Mouse (Mus musculus) regulatory T cell (primary cell): ENCODE data around the gene Atxn1.

Experiments used
- in situ Hi-C: fragments of 300-600 bp; cut with MboI, MseI; formaldehyde crosslinking; loops from one replicate; pipeline ENCODE4 v1.15.1; 2025; ENCODE audit warnings: high pct_unique_total_duplicates

Gene Atxn1

GRCm38 (mm10) chr13:45963497-45964330 lies 1.1 kb downstream of the Atxn1 start:
- in situ Hi-C loops: loop anchor here (5.0 to 25.0 kb wide), 2 partner anchors 111 to 276 kb away; no protein-coding TSS in a partner anchor

- in situ Hi-C loops: loop anchor here (5.0 to 25.0 kb wide), 2 partner anchors 110 to 275 kb away; no protein-coding TSS in a partner anchor
Measured at GRCm38 (mm10) chr13:45962776-45963175, 2.0 kb downstream of the Atxn1 start.

DNA sequence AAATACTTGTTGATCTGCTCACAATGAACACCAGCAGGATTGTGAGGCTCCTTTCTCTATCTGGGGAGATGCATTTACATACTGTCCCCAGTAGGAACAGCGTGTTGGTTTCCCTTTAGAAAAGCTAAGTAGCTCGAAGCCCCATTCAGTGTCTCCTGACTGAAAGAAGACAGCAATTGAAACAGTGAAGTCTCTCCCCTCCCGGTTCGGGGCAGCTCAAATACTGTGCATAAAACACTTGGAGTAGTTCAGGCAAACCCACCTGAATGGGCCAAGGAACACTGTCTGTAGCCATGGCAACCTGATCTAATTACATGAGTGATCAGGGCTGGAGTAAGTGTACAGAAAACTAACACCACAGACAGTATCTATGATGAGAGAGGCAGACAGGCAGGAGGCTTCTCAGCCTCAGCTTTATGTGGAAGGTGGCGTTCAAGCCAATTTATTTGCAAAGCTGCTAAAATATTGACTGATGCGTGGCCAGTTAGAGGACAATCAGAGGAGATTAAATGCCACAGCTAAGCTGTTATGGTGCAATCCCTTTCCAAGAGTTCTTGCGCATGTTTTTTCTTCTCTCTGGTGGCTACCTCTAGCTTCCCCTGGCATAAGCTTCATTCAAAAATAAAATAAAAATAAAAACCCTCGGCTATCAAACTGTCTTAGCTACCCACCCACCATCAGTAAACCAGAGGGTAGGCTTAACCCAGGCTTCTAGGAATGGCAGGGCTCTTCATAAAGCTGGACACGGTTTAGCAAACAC lies 2.8 kb downstream of the Atxn1 start:
- in situ Hi-C loops: loop anchor here (5.0 to 25.0 kb wide), 2 partner anchors 110 to 275 kb away; no protein-coding TSS in a partner anchor

GRCm38 (mm10) chr13:45960311-45960965 lies 4.4 kb downstream of the Atxn1 start:
- in situ Hi-C loops: loop anchor here (5.0 to 25.0 kb wide), 2 partner anchors 108 to 273 kb away; no protein-coding TSS in a partner anchor

DNA sequence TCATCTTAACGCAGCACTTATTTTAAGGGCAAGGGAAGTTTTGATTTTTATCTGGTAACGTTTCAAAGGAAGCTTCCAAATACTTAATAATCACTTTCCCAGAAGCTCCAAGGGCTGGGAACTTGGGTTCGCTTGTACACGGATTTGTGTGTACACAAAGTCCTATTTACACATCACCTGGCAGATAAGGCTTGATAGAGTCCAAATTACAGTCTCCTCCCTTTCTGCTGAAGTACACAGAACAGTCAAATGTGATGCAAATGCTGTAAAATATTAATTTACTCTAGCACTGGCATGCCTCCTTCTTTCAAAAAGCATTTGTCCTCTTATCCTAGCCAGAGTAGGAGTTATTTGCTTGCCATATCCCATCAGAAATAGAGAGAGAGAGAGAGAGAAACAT lies 6.5 kb downstream of the Atxn1 start:
- in situ Hi-C loops: loop anchor here (25.0 kb wide), 1 partner anchor 271 kb away; no protein-coding TSS in a partner anchor

DNA sequence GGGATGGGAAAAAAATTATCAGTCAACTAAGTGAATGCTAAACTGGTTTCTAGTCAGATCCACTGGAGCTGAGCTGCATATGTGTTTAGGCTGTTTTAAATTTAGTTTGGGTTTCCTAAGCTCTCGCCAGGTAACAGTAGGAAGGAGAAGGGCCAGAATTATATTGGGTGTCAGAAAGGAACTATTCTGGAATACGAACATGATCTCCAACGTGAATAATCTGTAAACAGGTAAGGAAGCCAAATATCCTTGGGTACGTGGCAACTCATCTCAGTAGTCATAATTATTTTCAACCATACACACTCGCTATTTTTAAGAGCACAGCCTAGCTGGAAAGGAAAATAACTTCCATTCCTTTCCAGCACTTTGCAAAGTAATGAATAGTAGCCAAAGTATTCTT lies 7.2 kb downstream of the Atxn1 start:
- in situ Hi-C loops: loop anchor here (25.0 kb wide), 1 partner anchor 270 kb away; no protein-coding TSS in a partner anchor

GRCm38 (mm10) chr13:45956287-45956686 lies 8.5 kb downstream of the Atxn1 start:
- in situ Hi-C loops: loop anchor here (25.0 kb wide), 1 partner anchor 269 kb away; no protein-coding TSS in a partner anchor

GRCm38 (mm10) chr13:45955370-45956055 lies 9.3 kb downstream of the Atxn1 start:
- in situ Hi-C loops: loop anchor here (25.0 kb wide), 1 partner anchor 268 kb away; no protein-coding TSS in a partner anchor

DNA sequence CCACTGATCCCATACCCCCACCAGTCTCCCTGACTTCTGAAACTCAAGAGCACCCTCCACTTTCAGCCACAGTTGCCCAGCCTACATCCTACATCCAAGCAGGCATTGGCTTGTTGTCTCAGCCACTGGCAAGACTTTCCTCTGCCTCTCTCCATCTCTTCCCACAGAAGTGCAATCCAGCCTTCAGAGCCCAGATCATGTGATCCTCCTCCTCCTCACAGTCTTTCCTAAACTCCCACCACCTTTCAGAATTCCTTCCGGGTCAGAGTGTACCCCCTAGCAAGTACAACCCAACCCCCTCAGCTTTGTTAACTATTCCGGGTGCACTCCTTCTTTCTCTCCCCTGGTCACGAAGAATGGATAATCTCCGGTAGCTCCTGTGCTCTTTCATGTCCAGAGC lies 11.7 kb downstream of the Atxn1 start:
- in situ Hi-C loops: loop anchor here (25.0 kb wide), 1 partner anchor 266 kb away; no protein-coding TSS in a partner anchor

GRCm38 (mm10) chr13:45951071-45951645 lies 13.7 kb downstream of the Atxn1 start:
- in situ Hi-C loops: loop anchor here (25.0 kb wide), 1 partner anchor 264 kb away; no protein-coding TSS in a partner anchor

DNA sequence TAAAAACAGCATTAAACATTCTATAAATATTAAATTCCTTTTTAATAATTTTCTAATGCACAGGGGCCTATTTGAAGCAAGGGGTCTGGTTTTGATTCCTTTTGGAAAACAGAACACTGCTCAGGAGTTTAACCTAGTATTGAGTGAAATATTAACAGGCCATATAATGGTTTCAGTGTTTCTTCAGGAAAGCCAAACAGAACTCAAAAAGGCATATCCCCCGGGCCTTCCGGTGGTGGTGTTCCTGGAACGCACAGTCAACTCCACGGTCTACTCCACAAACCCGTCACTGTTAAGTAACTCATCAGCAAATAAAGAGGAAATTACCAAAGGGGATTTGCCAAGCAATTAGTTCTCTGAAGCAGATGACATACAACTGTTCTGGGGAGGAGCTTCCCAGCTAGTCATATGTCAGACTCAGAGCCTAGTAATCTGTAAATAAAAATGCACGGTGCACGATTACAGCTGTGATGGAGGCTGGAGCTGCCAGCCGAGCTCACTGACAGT lies 14.4 kb downstream of the Atxn1 start:
- in situ Hi-C loops: loop anchor here (25.0 kb wide), 1 partner anchor 263 kb away; no protein-coding TSS in a partner anchor

DNA sequence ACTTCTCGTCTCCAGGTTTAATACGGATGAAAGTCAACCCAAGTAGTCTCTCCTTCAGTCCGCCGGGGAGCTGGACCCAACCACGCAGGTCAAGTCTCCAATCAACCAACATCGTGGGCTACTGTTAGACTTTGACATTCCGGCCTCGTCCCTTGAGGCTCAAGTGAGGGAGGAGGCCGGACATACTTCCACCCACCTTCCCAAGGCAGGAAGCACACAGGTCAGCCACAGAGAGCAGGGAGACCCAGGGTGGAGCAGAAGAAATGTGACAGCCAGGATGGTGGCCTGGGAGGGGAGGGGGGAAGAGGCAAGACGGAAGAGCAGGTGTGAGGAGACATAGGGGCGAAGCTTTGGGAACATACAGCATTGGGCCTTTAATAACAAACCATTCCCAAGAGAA lies 18.7 kb downstream of the Atxn1 start:
- in situ Hi-C loops: no loop called here

GRCm38 (mm10) chr13:45942337-45942736 lies 22.5 kb downstream of the Atxn1 start:
- in situ Hi-C loops: no loop called here

DNA sequence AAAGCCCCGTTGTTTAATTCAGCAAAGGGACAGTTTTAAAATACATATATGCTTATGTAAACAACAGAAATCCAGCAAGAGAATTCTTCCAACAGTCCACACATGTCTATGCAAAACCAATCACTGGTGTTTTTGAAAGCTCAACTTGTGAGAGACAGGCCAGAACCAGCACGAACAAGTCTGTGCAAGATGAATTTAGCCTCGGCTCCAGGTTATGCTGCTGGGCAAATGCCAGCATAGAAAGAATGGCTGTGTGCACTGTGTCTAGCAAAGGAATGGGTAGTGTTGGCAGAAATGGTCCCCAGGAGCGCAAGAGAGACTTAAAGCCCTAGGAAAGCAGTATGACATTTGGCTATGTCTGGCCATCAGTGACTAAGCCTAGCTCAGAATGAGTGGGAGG lies 24.1 kb downstream of the Atxn1 start:
- in situ Hi-C loops: no loop called here

- in situ Hi-C loops: no loop called here
Measured at GRCm38 (mm10) chr13:45939561-45939960, 25.2 kb downstream of the Atxn1 start.

- in situ Hi-C loops: no loop called here
Measured at GRCm38 (mm10) chr13:45938083-45938482, 26.7 kb downstream of the Atxn1 start.

DNA sequence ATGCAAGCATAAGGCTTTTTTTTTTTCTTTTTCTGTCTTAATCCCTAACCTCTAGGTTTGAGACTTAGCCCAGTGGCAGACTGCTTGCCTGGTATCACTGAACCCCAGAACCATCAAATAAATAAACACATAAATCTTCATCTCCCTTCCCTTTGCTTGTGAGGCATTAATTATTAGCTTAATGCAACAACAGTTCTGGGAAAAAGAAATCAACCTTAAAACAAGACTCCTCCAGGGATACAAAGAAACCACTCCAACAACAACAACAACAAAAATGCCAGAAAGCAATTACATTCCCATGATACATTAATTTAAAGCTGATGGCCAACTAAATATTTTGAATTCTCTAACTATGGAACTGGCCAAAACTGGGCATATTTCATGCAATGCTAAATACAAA lies 28.0 kb downstream of the Atxn1 start:
- in situ Hi-C loops: no loop called here

DNA sequence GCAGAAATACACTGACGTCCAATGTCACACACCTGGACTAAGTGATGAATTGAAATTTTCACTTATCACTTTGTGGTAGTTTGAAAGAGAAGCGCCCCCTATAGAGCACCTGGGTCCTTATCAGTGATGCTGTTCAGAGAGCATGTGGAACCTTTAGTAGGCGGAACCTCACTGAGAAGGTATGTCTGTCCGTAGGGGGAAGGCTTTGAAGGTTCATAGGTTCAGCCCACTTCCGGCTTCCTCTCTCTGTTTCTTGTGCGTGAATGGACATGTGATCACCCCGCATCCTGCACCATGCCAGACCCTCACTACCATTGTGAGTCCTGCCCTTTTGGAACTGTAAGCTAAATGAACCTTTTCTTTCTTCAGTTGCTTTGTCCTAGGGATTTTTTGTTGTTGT lies 29.0 kb downstream of the Atxn1 start:
- in situ Hi-C loops: no loop called here

DNA sequence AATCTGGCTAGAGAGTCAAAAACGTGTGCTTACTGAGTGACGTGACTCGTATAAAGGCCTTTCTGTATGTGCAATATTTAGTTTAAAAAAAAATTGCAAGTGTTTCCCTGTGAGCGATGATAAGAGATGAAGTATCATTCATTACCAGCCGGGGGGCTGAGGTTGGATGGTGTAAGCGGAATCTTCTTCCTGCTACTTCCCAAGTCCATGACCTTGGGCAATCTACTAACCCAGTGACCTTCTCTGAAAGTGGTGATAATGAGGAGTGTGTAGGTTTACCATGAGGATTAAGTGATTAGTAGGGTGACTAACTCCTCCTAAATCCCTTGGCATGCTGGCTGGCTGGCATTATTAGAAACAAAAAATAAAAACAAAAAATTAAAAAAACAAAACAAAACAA lies 30.0 kb downstream of the Atxn1 start:
- in situ Hi-C loops: no loop called here

GRCm38 (mm10) chr13:45934085-45934484 lies 30.7 kb downstream of the Atxn1 start:
- in situ Hi-C loops: no loop called here
